Mouse (Mus musculus) kidney, embryonic 14.5 days (tissue): ENCODE measurements around the gene Cdhr2. TPM values are rescaled to one million over a fixed set of nuclear protein-coding genes. Genes with fewer than 3 reads are reported as not detected.

Experiments
- ATAC-seq: fragments of 200-750 bp; cut with Nextera tagmentation; 2 replicates; pipeline ENCODE4 v1.8.0; 2017; ENCODE audit warnings: moderate number of reproducible peaks, mild to moderate bottlenecking, moderate TSS enrichment, moderate library complexity; ENCODE audit not compliant: low FRiP score, low TSS enrichment
- H3K27ac ChIP-seq: fragments of 300-500 bp; sonication (generic); 2 replicates; pipeline ENCODE4 v1.5.1; 2014; ENCODE audit warnings: low read depth, mild to moderate bottlenecking, low read length, moderate library complexity, mixed read lengths
- H3K27me3 ChIP-seq: fragments of 300-500 bp; sonication (generic); 2 replicates; pipeline ENCODE4 v1.6.1; 2014; ENCODE audit warnings: mild to moderate bottlenecking, low read length; ENCODE audit not compliant: control insufficient read depth, insufficient read depth
- H3K36me3 ChIP-seq: fragments of 300-500 bp; sonication (generic); 2 replicates; pipeline ENCODE4 v1.6.1; 2014; ENCODE audit warnings: low read length, mixed read lengths; ENCODE audit not compliant: control insufficient read depth, insufficient read depth
- H3K4me1 ChIP-seq: fragments of 300-500 bp; sonication (generic); 2 replicates; pipeline ENCODE4 v1.6.1; 2014; ENCODE audit warnings: low read length, mixed read lengths; ENCODE audit not compliant: control insufficient read depth, insufficient read depth
- H3K4me2 ChIP-seq: fragments of 300-500 bp; sonication (generic); replicated peaks from 2 replicates; pipeline ENCODE4 v1.6.1; 2014; ENCODE audit warnings: low read depth, mild to moderate bottlenecking, low read length
- H3K4me3 ChIP-seq: fragments of 300-500 bp; sonication (generic); 2 replicates; pipeline ENCODE4 v1.5.1; 2014; ENCODE audit warnings: mild to moderate bottlenecking, low read length
- H3K9ac ChIP-seq: fragments of 300-500 bp; sonication (generic); 2 replicates; pipeline ENCODE4 v1.6.1; 2014; ENCODE audit warnings: low read depth, mild to moderate bottlenecking, low read length, moderate library complexity
- H3K9me3 ChIP-seq: fragments of 300-500 bp; sonication (generic); 2 replicates; pipeline ENCODE4 v1.6.1; 2016; ENCODE audit warnings: low read length; ENCODE audit not compliant: control insufficient read depth
- WGBS: fragments of 180-500 bp; shearing (Covaris S2); extraction: QIAGEN DNeasy Blood & Tissue Kit; methylation state at CpG from one replicate; pipeline ENCODE4 v1.1.7; 2014; 5-methylcytosine and 5-hydroxymethylcytosine counted together
- polyA plus RNA-seq: library from polyadenylated mRNA; unstranded; fragments of >200 nt; fragmentation: Nextera tagmentation; extraction: Ambion mirVana; gene quantifications from 2 replicates; pipeline ENCODE4 v1.2.1, GENCODE M21; 2014

Cdhr2 gene
- polyA plus RNA-seq, 1 experiment from 2014 or later = 1.9 TPM

- no peak overlapping the region for H3K27ac ChIP-seq
- H3K9me3 ChIP-seq = no peaks in the 10 kb centered on the region
- no peaks in the 10 kb centered on the region for H3K36me3 ChIP-seq
- peaks cover 31% of the 10 kb centered on the region for H3K27me3 ChIP-seq
- no peak for ATAC-seq
- H3K4me3 ChIP-seq = no peak overlapping the region
- 38% methylated on average over 6 of the region's 6 CpGs for whole genome bisulfite sequencing
- H3K4me1 ChIP-seq = peaks cover 4% of the 10 kb centered on the region; the same call in 1 of the 2 replicates
- no peak overlapping the region for H3K9ac ChIP-seq
- H3K4me2 ChIP-seq = no peak overlapping the region
Measured at GRCm38 (mm10) chr13:54746110-54746509, 44.8 kb downstream of the Cdhr2 start.

GRCm38 (mm10) chr13:54746896-54747295, 45.6 kb downstream of the Cdhr2 start:
- Histone ChIP-seq H3K9ac (no peak overlapping the region), H3K27ac (no peak overlapping the region), H3K4me3 (no peak overlapping the region), H3K4me2 (no peak overlapping the region), H3K27me3 (peaks cover 31% of the 10 kb centered on the region), H3K9me3 (no peaks in the 10 kb centered on the region), H3K4me1 (peaks cover 4% of the 10 kb centered on the region; the same call in 1 of the 2 replicates), H3K36me3 (no peaks in the 10 kb centered on the region)
- no peak for ATAC-seq
- WGBS = 56% methylated on average over 10 of the region's 10 CpGs

GRCm38 (mm10) chr13:54748190-54748589, 46.9 kb downstream of the Cdhr2 start:
- Histone ChIP-seq H3K27me3 (peaks cover 34% of the 10 kb centered on the region), H3K9ac (no peak overlapping the region), H3K9me3 (no peaks in the 10 kb centered on the region), H3K4me2 (no peak overlapping the region), H3K4me1 (peaks cover 4% of the 10 kb centered on the region; the same call in 1 of the 2 replicates), H3K4me3 (no peak overlapping the region), H3K27ac (no peak overlapping the region), H3K36me3 (no peaks in the 10 kb centered on the region)
- WGBS = 89% methylated on average over 8 of the region's 8 CpGs
- ATAC-seq = no peak

- Histone ChIP-seq H3K27ac (no peak overlapping the region), H3K27me3 (peaks cover 34% of the 10 kb centered on the region), H3K9me3 (no peaks in the 10 kb centered on the region), H3K9ac (no peak overlapping the region), H3K4me3 (peak overlapping the region; percentile 51; the same call in 1 of the 2 replicates), H3K4me1 (peaks cover 4% of the 10 kb centered on the region; the same call in 1 of the 2 replicates), H3K36me3 (no peaks in the 10 kb centered on the region), H3K4me2 (no peak overlapping the region)
- WGBS = 53% methylated on average over 10 of the region's 10 CpGs
- peak; percentile 24; the same call in 1 of the 2 replicates for ATAC-seq
Measured at GRCm38 (mm10) chr13:54748721-54749060, 47.4 kb downstream of the Cdhr2 start.

- peaks cover 34% of the 10 kb centered on the region for H3K27me3 ChIP-seq
- 3% methylated on average over 57 of the region's 100 CpGs for WGBS
- H3K9ac ChIP-seq = peak overlapping the region; percentile 47
- ATAC-seq = peak; percentile 84
- H3K9me3 ChIP-seq = no peaks in the 10 kb centered on the region
- H3K36me3 ChIP-seq = no peaks in the 10 kb centered on the region
- H3K4me3 ChIP-seq = peak overlapping the region; percentile 51
- no peak overlapping the region for H3K27ac ChIP-seq
- peaks cover 4% of the 10 kb centered on the region; the same call in 1 of the 2 replicates for H3K4me1 ChIP-seq
- peak overlapping the region; percentile 91 for H3K4me2 ChIP-seq
Measured at GRCm38 (mm10) chr13:54749061-54749863, 48.0 kb downstream of the Cdhr2 start.

- Histone ChIP-seq H3K36me3 (no peaks in the 10 kb centered on the region), H3K27me3 (peaks cover 34% of the 10 kb centered on the region), H3K4me1 (peaks cover 4% of the 10 kb centered on the region; the same call in 1 of the 2 replicates), H3K9me3 (no peaks in the 10 kb centered on the region), H3K9ac (peak within 1 kb of the TSS; percentile 47), H3K27ac (no peak within 1 kb of the TSS), H3K4me2 (peak within 1 kb of the TSS; percentile 91), H3K4me3 (peak within 1 kb of the TSS; percentile 51)
- WGBS = 2% methylated on average over 24 of the region's 29 CpGs
- ATAC-seq = peak; percentile 45
Measured at GRCm38 (mm10) chr13:54749864-54750411, 48.7 kb downstream of the Cdhr2 start, which contains the start of gene Gprin1. Gprin1 (minus strand) TSS chr13:54749874.

GRCm38 (mm10) chr13:54750699-54751098, 49.4 kb downstream of the Cdhr2 start:
- no peak for ATAC-seq
- Histone ChIP-seq H3K27ac (no peak overlapping the region), H3K36me3 (no peaks in the 10 kb centered on the region), H3K4me1 (peaks cover 4% of the 10 kb centered on the region; the same call in 1 of the 2 replicates), H3K4me2 (no peak overlapping the region), H3K27me3 (peaks cover 39% of the 10 kb centered on the region), H3K9me3 (no peaks in the 10 kb centered on the region), H3K9ac (no peak overlapping the region), H3K4me3 (no peak overlapping the region)
- WGBS = 2% methylated on average over 8 of the region's 8 CpGs

- ATAC-seq = no peak
- WGBS = 77% methylated on average over 9 of the region's 10 CpGs
- no peak overlapping the region for H3K4me3 ChIP-seq
- H3K27ac ChIP-seq = no peak overlapping the region
- no peak overlapping the region for H3K9ac ChIP-seq
- H3K36me3 ChIP-seq = no peaks in the 10 kb centered on the region
- no peaks in the 10 kb centered on the region for H3K9me3 ChIP-seq
- peaks cover 5% of the 10 kb centered on the region; the same call in 1 of the 2 replicates for H3K4me1 ChIP-seq
- H3K27me3 ChIP-seq = peaks cover 39% of the 10 kb centered on the region
- H3K4me2 ChIP-seq = no peak overlapping the region
Measured at GRCm38 (mm10) chr13:54752656-54753055, 51.4 kb downstream of the Cdhr2 start.

GRCm38 (mm10) chr13:54753733-54754132, 52.5 kb downstream of the Cdhr2 start:
- Histone ChIP-seq H3K27ac (no peak overlapping the region), H3K4me3 (no peak overlapping the region), H3K36me3 (no peaks in the 10 kb centered on the region), H3K4me2 (no peak overlapping the region), H3K9ac (no peak overlapping the region), H3K4me1 (peaks cover 7% of the 10 kb centered on the region; the same call in 1 of the 2 replicates), H3K27me3 (peaks cover 28% of the 10 kb centered on the region), H3K9me3 (no peaks in the 10 kb centered on the region)
- 63% methylated on average over 6 of the region's 6 CpGs for WGBS
- no peak for ATAC-seq
